Mouse (Mus musculus): Measurements from ENCODE around the gene Usp3.

Gene Usp3

GRCm38 (mm10) chr9:66592708-66593612 is at the start of gene Usp3:
Gene Usp3 (minus strand): TSS chr9:66593142.
- DNase-seq (ENCODE audit: low spot score in 2 of 2) = peak; percentile 92 to 100

- no peak for DNase-seq (ENCODE audit: low spot score in 2 of 2)
Measured at GRCm38 (mm10) chr9:66640491-66640890, 47.5 kb upstream of the Usp3 start.

- DNase-seq (ENCODE audit: low spot score in 2 of 2) = no peak
Measured at GRCm38 (mm10) chr9:66639626-66640025, 46.7 kb upstream of the Usp3 start.

GRCm38 (mm10) chr9:66632441-66632840 is 39.5 kb upstream of the Usp3 start:
- DNase-seq (ENCODE audit: low spot score in 2 of 2) = no peak

- DNase-seq (ENCODE audit: low spot score in 2 of 2) = no peak
Measured at GRCm38 (mm10) chr9:66630931-66631330, 38.0 kb upstream of the Usp3 start.

GRCm38 (mm10) chr9:66626661-66627060 is 33.7 kb upstream of the Usp3 start:
- no peak for DNase-seq (ENCODE audit: low spot score in 2 of 2)

GRCm38 (mm10) chr9:66625974-66626530 is 33.1 kb upstream of the Usp3 start:
- DNase-seq (ENCODE audit: low spot score in 2 of 2) = no peak

- DNase-seq (ENCODE audit: low spot score in 2 of 2) = no peak
Measured at GRCm38 (mm10) chr9:66624873-66625272, 31.9 kb upstream of the Usp3 start.

- DNase-seq (ENCODE audit: low spot score in 2 of 2) = no peak
Measured at GRCm38 (mm10) chr9:66623627-66624026, 30.7 kb upstream of the Usp3 start.

- DNase-seq (ENCODE audit: low spot score in 2 of 2) = peak in 1 of 2 experiments; percentile 65
Measured at GRCm38 (mm10) chr9:66620581-66620981, 27.6 kb upstream of the Usp3 start.

GRCm38 (mm10) chr9:66620055-66620454 is 27.1 kb upstream of the Usp3 start:
- no peak for DNase-seq (ENCODE audit: low spot score in 2 of 2)

GRCm38 (mm10) chr9:66617812-66618211 is 24.9 kb upstream of the Usp3 start:
- DNase-seq (ENCODE audit: low spot score in 2 of 2) = no peak

GRCm38 (mm10) chr9:66616858-66617257 is 23.9 kb upstream of the Usp3 start:
- DNase-seq (ENCODE audit: low spot score in 2 of 2) = no peak

- no peak for DNase-seq (ENCODE audit: low spot score in 2 of 2)
Measured at GRCm38 (mm10) chr9:66615141-66615540, 22.2 kb upstream of the Usp3 start.

GRCm38 (mm10) chr9:66614547-66614946 is 21.6 kb upstream of the Usp3 start:
- no peak for DNase-seq (ENCODE audit: low spot score in 2 of 2)

- no peak for DNase-seq (ENCODE audit: low spot score in 2 of 2)
Measured at GRCm38 (mm10) chr9:66613667-66614066, 20.7 kb upstream of the Usp3 start.

- DNase-seq (ENCODE audit: low spot score in 2 of 2) = peak; percentile 83 to 85
Measured at GRCm38 (mm10) chr9:66611478-66612093, 18.6 kb upstream of the Usp3 start.

- DNase-seq (ENCODE audit: low spot score in 2 of 2) = no peak
Measured at GRCm38 (mm10) chr9:66608817-66609345, 15.9 kb upstream of the Usp3 start.

- no peak for DNase-seq (ENCODE audit: low spot score in 2 of 2)
Measured at GRCm38 (mm10) chr9:66606851-66607250, 13.9 kb upstream of the Usp3 start.

GRCm38 (mm10) chr9:66605876-66606750 is 13.2 kb upstream of the Usp3 start:
- peak; percentile 53 to 60 for DNase-seq (ENCODE audit: low spot score in 2 of 2)

Measured in urinary bladder, adult 18-20 months (tissue).